Mouse (Mus musculus) spleen, adult 2 months (tissue): ENCODE measurements at regions not wholly inside any gene's neighbourhood (a gene's known extent, or its start where the extent isn't known, plus 50 kb on each side); places are given as distances from the start of the nearest gene placed in this dataset.

Source experiments
- CTCF ChIP-seq: fragments of 200-500 bp; IDR thresholded peaks from 2 replicates; pipeline ENCODE4 v1.5.1; 2011; ENCODE audit warnings: mild to moderate bottlenecking, inconsistent platforms; ENCODE audit not compliant: insufficient read depth, insufficient read length, insufficient replicate concordance; ENCODE audit errors: extremely low read depth
- POLR2A ChIP-seq: fragments of 200-500 bp; IDR thresholded peaks from 2 replicates; pipeline ENCODE4 v1.6.1; 2011; ENCODE audit warnings: low read depth, low read length, inconsistent platforms

DNA sequence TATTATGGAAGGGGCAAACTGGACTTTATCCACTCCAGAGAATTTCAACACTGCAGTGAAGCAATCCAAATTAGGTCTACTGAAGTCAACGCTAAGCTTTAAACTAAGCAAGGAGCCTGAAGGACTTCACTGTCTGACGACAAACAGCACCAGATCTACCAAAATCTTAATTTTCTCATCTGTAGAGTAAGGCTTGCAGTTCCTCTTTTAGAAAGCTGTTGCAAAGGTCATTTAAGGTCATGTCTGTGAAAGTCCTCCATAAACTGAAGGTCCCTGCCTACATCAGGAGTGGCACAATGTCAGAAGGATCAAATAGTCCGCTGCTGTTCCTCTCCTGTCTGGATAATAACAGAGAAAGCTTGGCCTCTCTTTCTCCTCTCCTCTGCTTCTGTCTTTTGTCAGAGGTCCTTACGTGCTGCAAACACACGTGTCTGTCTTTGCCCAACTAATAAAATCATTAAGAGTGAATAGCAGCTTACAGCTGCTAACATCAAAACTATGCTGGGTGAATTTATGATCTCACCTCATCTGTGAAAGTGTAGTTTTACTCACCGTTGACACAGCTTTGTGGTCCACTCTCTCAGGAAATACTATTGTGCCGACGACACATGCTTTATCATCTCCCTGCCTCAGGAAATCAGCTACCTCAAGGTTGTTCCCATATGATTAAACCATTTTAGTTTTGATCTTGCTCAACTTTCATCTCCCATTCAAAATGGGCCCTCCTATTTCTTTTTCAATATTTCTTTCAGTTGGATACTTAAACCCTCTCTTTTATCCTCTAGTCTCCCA lies 117.9 kb upstream of the Tas2r134 start:
- TF ChIP-seq CTCF (no peak), POLR2A (no peak)
